Mouse (Mus musculus) embryo, embryonic 11 days (tissue): ENCODE results near the gene Farp1.

Experiments
- DNase-seq: peaks from one replicate; pipeline ENCODE4 v3.0.0-alpha.2; 2015

The Farp1 gene

DNA sequence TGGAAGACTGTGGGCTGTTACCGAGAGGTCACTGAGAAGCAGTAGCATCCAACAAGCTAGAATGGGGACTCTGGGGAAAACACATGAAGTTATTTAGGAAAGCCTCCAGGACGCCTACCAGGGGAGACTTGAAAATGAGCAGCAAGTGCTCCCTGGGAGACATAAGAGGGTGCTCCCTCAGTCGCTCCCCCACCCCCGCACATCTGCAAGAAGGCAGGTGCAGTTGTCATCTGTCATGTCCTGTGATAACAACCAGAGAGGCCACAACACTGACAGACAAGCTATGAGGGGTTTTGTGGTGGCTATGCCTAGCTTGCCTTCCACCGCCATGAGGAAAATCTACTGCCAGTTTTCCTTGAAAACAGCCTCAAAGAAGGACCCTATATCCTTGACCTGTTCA lies 287.1 kb downstream of the Farp1 start:
- no peak for DNase-seq

DNA sequence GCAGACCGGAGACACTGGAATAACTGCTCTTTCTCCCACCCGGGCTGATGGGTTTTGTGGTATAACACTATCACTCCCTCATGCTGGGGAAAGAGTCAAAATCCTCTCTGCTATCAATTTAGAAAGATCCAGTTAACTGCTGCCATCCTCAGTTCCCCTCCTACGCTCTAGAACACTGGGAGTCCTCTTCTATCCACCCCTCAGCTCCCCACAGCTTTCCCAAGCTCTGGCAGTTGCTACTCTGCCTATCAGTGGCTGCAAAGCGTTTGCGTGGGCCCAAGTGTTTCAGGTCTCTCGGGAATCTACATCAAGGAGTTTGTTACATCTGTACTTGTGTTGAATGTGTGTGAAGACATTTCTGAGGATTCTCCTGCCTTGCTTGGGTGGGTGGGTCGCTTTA lies 287.6 kb downstream of the Farp1 start:
- DNase-seq = no peak

DNA sequence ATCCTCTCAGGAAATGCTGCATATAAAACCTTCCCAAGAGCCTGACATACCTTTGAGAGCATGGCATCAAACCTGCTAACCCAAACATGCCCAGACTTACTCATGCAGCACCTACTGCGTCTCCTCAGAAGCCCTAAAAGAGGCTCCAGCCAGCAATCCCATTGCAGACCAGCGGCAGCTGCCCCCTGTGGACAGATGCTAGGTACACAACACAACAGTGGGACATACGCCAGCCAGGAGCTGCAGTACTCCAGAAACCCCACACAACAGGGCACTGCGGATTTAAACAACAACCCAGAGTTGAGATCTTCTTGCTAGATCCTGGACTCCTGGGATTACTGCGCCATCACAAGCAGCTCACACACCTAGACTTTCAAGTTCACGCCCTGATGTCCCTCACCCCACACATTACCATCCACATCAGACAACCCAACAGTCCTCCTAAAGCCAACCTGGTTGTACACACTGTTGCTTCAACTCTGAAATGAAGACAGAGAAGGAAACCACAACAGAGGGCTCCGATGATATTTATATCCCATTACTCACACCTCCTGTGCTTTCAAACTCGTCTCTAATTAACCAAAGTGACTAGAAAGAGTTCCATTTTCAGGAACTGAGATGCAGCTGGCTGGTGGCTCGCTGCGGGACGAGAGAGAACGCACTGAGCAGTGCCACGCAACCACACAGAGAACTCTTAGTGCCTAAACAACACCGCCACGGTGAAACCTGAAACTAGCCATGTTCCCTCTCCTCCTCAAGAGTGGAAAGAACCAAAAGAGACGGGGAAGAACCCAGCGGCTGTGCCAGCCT lies 289.7 kb downstream of the Farp1 start:
- no peak for DNase-seq

DNA sequence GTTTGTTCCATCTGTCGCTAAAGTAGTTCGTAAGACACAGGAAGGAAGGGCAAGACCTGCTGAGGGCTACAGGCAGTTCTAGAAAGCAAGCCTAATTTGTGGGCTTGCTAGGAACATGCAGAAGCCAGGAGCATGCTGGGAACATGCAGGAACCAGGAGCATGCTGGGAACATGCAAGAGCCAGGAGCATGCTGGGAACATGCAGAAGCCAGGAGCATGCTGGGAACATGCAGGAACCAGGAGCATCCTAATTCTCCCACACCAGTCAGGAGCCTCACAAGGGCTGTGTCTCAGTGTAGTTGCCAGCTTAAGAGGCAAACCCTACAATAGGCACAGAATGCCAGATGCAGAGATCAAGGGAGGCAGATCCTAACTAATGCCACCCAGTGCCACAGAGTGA lies 291.4 kb downstream of the Farp1 start:
- no peak for DNase-seq

DNA sequence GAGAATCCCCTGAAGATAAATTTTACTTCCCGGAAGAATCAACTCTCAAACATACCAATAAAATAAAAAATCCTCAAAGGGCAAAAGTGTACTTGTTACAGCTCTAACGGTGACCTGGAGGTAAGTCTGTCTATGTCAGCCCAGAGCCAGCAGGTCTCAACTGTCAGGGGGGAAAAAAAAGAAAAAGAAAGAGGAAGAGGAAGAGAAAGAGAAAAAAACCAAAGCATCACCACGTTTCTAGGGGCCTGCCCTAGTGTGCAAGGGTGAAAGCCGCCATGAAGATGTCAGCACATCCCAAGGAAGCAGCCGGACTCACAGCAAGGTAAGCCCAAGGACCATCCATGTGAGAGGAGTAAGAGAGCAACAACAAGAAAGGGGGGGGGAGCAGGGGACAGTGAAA lies 293.9 kb downstream of the Farp1 start:
- no peak for DNase-seq

DNA sequence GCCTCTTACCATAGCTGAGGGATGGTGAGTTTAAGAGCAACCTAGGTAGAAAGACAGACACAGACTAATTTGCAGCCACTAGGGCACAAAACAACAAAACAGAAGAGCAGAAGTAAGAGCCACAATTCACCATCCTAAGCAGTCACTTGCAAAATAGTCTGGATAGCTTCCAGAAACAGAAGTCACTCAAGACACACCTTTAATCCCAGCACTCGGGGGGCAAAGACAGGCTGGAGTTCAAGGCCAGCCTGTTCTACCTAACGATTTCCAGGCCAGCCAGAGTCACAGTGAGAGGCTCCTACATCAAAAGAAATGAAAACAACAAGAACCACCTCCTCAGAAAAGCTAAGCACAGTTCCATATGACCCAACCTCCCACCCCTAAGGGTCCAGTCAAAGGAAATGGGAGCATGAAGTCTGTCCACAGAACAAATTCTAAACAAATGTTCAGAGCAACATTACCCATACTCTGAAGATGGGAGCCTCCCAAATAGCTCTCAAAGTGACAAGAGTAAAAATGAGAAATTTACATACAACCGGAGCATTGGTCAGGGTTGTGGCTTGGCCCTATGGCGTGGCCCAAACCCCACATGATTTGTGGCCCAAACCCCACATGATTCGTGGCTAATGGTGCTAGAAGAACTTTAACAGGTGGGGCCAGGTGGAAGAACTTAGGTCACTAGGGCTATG lies 294.5 kb downstream of the Farp1 start:
- no peak for DNase-seq

DNA sequence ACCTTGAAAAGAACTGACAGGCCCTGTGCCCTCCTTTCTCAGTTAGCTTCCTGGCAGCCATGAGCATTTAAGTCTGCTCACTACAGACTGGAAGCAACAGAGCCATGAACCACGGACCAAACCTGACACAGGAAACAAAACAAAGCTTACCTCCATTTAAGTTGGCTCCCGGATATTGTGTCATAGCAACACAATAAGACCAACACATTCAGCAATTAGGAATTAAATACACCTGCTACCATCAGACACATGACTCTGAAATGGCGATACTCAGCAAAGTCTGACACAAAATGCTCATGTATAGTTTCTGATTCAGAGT lies 295.0 kb downstream of the Farp1 start:
- DNase-seq = no peak
